Mouse (Mus musculus) spleen, postnatal 10 days (tissue): ENCODE data around the gene Nprl3.
"Not testable (repeated sequence)": the region's sequence is repeated elsewhere in the genome, so short reads cannot be mapped to it uniquely, and the experiment has no call there.

ENCODE experiments used
- DNase-seq, 2 experiments: peaks; one replicate each; pipeline ENCODE4 v3.0.0; 2021 to 2022; ENCODE audit warnings: low spot score in 2 of 2

The Nprl3 gene

GRCm38 (mm10) chr11:32284582-32284981 lies 17.1 kb upstream of the Nprl3 start:
- not testable (repeated sequence) for DNase-seq

- peak; percentile 49 to 66 for DNase-seq
These were observed 15.7 kb upstream of the Nprl3 start, which contains the start of gene Hba-a1 for GRCm38 (mm10) chr11:32283091-32283777. Gene Hba-a1 (plus strand): TSS chr11:32283511.

- peak in 1 of 2 experiments; percentile 48 for DNase-seq
These were observed 14.1 kb upstream of the Nprl3 start for GRCm38 (mm10) chr11:32281416-32282144.

GRCm38 (mm10) chr11:32280646-32281045 lies 13.1 kb upstream of the Nprl3 start:
- peak in 1 of 2 experiments; percentile 36 for DNase-seq

GRCm38 (mm10) chr11:32278458-32278957 lies 11.0 kb upstream of the Nprl3 start:
- no peak for DNase-seq

- no peak for DNase-seq
These were observed 10.4 kb upstream of the Nprl3 start for GRCm38 (mm10) chr11:32277736-32278457.

GRCm38 (mm10) chr11:32276347-32276746 lies 8.8 kb upstream of the Nprl3 start, which contains the start of gene Hba-x:
Gene Hba-x (plus strand): TSS chr11:32276400.
- DNase-seq = no peak

GRCm38 (mm10) chr11:32271178-32271577 lies 3.7 kb upstream of the Nprl3 start:
- DNase-seq = no peak

- DNase-seq = peak in 1 of 2 experiments; percentile 81
These were observed 1.4 kb upstream of the Nprl3 start for GRCm38 (mm10) chr11:32268952-32269351.

- DNase-seq = peak in 1 of 2 experiments; percentile 49
These were observed 457 bp upstream of the Nprl3 start for GRCm38 (mm10) chr11:32267964-32268363.

- no peak for DNase-seq
These were observed 731 bp downstream of the Nprl3 start for GRCm38 (mm10) chr11:32266776-32267175.

- DNase-seq = peak in 1 of 2 experiments; percentile 46
These were observed 1.3 kb downstream of the Nprl3 start for GRCm38 (mm10) chr11:32266194-32266593.

- peak in 1 of 2 experiments; percentile 58 for DNase-seq
These were observed 2.3 kb downstream of the Nprl3 start for GRCm38 (mm10) chr11:32265117-32265738.

GRCm38 (mm10) chr11:32262674-32263415 lies 4.7 kb downstream of the Nprl3 start:
- no peak for DNase-seq

GRCm38 (mm10) chr11:32256566-32256965 lies 10.9 kb downstream of the Nprl3 start:
- DNase-seq = peak in 1 of 2 experiments; percentile 61

- peak; percentile 70 to 73 for DNase-seq
These were observed 11.4 kb downstream of the Nprl3 start for GRCm38 (mm10) chr11:32256146-32256545.

- DNase-seq = no peak
These were observed 14.4 kb downstream of the Nprl3 start for GRCm38 (mm10) chr11:32253121-32253520.

- peak in 1 of 2 experiments; percentile 75 for DNase-seq
These were observed 16.4 kb downstream of the Nprl3 start for GRCm38 (mm10) chr11:32250880-32251763.

GRCm38 (mm10) chr11:32248350-32248749 lies 19.2 kb downstream of the Nprl3 start:
- DNase-seq = no peak

- peak; percentile 65 to 77 for DNase-seq
These were observed 20.4 kb downstream of the Nprl3 start for GRCm38 (mm10) chr11:32247068-32247467.
